Mouse (Mus musculus) CD4-positive, CD25-positive, alpha-beta regulatory T cell (primary cell): ENCODE data around the gene Olfr970. TPM values are rescaled to one million over a fixed set of nuclear protein-coding genes. Genes with fewer than 3 reads are reported as not detected.

Source experiments
- polyA plus RNA-seq: library from polyadenylated mRNA; unstranded; fragments of 100-300 nt; shearing (Covaris generic); gene quantifications from one replicate; pipeline ENCODE4 v1.2.1, GENCODE M21; 2017

Olfr970 gene
- not detected for polyA plus RNA-seq

DNA sequence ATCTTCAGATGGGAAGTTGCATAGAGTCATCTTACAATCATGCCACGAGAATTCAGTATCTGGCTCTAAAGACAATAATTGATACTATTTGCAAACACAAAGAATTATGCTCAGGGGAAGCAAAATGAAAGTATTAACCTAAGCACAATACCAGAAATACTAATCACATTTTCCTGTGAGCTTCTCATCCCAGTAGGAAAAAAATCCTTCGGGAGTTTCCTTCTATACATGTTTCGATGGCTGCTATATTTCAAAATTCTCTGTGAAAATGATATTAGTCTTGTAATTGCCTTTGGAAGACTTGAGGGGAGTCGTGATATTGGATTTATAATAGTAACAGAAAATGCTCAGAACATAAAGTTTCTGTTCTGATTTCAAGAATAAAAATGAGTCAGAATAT, at the start of gene Olfr970:
Olfr970 (plus strand) TSS at position 301 of the 400 bp plus-strand sequence.

DNA sequence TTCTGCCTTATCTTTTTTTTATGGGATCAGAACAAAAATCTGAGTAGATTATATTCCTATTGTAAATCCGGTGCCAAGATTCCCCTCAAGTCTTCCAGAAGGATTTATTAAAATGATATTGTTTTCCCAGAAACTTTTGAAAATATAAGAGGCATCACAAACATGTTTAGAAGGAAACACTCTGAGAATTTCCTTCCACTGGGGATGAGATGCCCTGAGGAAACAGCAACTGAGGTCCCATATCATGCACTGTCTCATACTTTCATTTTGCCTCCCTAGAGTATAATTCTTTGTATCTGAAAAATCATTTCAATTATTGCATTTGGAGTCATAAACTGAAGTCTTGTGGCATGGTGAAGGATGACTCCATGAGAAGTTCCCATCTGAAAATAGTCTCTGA, 25.5 kb upstream of the Olfr970 start, which contains the start of gene Olfr968:
Olfr968 (minus strand) TSS at position 101 of the 400 bp plus-strand sequence.

DNA sequence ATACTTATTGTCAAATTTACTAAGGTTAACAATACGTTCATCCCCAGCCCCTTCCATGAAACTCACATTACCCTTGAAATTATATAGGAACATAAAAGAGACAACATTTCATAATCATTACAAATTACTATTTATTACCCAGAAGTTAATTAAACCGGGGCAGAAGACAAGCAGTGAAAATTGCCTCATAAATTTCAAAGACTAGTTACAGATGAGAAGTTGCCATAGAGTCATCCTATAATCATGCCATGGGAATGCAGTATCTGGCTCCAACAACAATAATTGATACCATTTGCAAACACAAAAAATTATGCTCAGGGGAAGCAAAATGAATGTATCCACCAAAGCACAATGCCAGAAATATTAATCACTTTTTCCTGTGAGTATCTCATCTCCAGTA, 18.1 kb upstream of the Olfr970 start, which contains the start of gene Olfr969:
Olfr969 (plus strand) TSS at position 388 of the 400 bp plus-strand sequence.

DNA sequence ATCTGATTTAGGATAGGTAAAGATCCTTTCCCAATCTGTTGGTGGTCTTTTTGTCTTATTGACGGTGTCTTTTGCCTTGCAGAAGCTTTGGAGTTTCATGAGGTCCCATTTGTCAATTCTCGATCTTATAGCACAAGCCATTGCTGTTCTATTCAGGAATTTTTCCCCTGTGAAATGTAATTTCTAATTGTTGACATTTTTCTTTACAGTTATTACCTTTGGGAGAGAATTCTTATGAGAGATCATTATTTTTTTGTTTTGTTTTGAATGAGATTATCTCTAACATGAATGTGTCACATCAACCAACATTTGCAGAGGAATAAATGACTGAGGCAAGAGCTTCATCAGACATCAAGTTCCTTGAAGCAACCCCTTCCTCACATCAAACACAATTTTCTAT, 27.9 kb downstream of the Olfr970 start, which contains the start of gene Olfr971:
Olfr971 (plus strand) TSS at position 301 of the 400 bp plus-strand sequence.

DNA sequence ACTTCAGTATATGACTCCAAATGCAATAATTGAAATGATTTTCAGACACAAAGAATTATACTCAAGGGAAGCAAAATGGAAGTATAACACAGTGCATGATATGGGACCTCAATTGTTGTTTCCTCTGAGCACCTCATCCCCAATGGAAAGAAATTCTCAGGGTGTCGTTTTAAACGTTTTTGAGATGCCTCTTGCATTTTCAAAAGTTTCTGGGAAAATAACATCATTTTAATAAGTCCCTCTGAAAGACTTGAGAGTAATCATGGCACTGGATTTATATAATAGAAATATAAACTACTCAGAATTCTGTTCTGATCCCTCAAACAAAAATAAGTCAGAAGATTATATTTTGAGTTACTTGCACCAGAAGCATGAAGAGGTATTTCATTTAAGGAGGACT, 57.5 kb downstream of the Olfr970 start, which contains the start of gene Olfr972:
Olfr972 (plus strand) TSS at position 301 of the 400 bp plus-strand sequence.

Other genes with a start within 250 kb of the Olfr970 start
- not detected for gene Olfr959, start 233.3 kb upstream of the Olfr970 start, polyA plus RNA-seq
- gene AW551984, start 204.5 kb upstream of the Olfr970 start, polyA plus RNA-seq = 0.11 TPM
- 0.08 TPM for gene Olfr148, start 198.2 kb upstream of the Olfr970 start, polyA plus RNA-seq
- not detected for gene Olfr960, start 187.5 kb upstream of the Olfr970 start, polyA plus RNA-seq
- not detected for gene Olfr961, start 163.8 kb upstream of the Olfr970 start, polyA plus RNA-seq
- gene Olfr963, start 141.7 kb upstream of the Olfr970 start, polyA plus RNA-seq = not detected
- not detected for gene Olfr149, start 101.7 kb upstream of the Olfr970 start, polyA plus RNA-seq
- not detected for gene Olfr965, start 97.5 kb upstream of the Olfr970 start, polyA plus RNA-seq
- not detected for gene Olfr150, start 77.9 kb upstream of the Olfr970 start, polyA plus RNA-seq
- gene Olfr967, start 62.6 kb upstream of the Olfr970 start, polyA plus RNA-seq = not detected
- 0.06 TPM for gene Olfr968, start 25.6 kb upstream of the Olfr970 start, polyA plus RNA-seq
- not detected for gene Olfr969, start 17.9 kb upstream of the Olfr970 start, polyA plus RNA-seq
- not detected for gene Olfr971, start 28.0 kb downstream of the Olfr970 start, polyA plus RNA-seq
- not detected for gene Olfr972, start 57.6 kb downstream of the Olfr970 start, polyA plus RNA-seq
- gene Olfr229, start 98.5 kb downstream of the Olfr970 start, polyA plus RNA-seq = not detected
- gene Olfr974, start 128.6 kb downstream of the Olfr970 start, polyA plus RNA-seq = 0.10 TPM
- gene Olfr975, start 143.2 kb downstream of the Olfr970 start, polyA plus RNA-seq = not detected
- not detected for gene Olfr976, start 152.3 kb downstream of the Olfr970 start, polyA plus RNA-seq
- gene Olfr978, start 183.3 kb downstream of the Olfr970 start, polyA plus RNA-seq = not detected
- not detected for gene Olfr979, start 194.6 kb downstream of the Olfr970 start, polyA plus RNA-seq
- not detected for gene Olfr980, start 200.7 kb downstream of the Olfr970 start, polyA plus RNA-seq
- not detected for gene Olfr981, start 212.6 kb downstream of the Olfr970 start, polyA plus RNA-seq